Mouse (Mus musculus) kidney, adult 18-20 months (tissue): ENCODE data around the gene Elfn2.

Source experiments
- DNase-seq: peaks from one replicate; pipeline ENCODE4 v3.0.0; 2021

Elfn2 gene

GRCm38 (mm10) chr15:78720094-78720493, 1.5 kb upstream of the Elfn2 start:
- peak; percentile 60 for DNase-seq

GRCm38 (mm10) chr15:78719416-78719815, 845 bp upstream of the Elfn2 start:
- no peak for DNase-seq

DNA sequence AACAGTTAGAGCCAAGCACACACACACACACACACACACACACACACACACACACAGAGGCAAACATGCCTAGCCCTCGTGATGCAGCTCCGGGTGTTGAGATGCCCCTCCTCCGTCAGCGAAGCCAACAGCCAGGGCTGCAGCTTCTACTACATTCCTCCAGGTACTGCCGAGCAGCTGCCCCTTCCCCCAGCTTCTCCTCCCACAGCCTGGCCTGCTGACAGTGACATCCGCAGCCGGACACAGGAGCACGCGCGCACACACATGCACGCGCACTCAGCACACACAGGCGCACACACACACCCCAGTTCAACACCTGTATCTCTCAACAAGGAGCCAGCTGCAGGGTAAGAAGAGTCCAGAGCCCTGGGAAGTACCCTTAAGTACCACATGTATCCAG, 1.6 kb downstream of the Elfn2 start:
- no peak for DNase-seq

DNA sequence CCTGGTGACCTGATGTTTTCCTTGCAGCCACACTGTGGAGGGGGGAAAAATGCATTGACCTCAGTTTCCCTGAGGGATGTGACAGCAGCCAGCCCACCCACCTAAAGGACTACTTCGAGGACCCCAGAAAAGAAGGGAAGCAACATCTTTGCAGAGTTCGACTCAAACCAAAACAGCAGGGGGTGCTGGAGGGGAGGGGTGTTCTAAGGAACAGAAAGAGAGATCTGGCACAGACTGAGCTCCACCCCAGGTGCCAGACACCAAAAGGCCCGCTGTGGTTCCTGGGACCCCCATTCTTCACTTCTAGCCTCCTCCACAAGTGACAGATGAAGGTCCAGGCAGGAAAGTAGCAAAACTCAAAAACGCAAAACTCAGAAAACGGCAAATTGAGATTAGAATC, 2.7 kb downstream of the Elfn2 start:
- no peak for DNase-seq

DNA sequence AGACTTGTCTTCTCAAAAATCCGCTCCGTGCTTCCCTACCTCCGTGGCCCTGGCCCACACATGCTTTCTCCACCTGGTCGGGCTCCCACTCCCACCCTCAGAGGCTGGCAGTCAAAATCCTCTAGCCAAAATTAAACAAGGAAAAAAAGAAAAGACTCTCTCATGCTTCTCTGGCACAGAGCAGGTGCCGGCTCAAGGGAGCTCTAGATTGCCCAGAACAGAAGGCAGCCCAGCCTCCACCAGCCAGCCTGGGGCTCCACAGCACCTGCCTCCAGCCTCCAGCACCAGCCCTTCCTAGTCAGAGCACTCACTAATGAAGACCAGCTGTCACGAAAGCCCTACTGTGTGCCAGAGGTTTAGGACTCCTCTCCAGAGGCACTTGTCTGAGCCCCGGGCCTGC, 4.8 kb downstream of the Elfn2 start:
- DNase-seq: no peak

DNA sequence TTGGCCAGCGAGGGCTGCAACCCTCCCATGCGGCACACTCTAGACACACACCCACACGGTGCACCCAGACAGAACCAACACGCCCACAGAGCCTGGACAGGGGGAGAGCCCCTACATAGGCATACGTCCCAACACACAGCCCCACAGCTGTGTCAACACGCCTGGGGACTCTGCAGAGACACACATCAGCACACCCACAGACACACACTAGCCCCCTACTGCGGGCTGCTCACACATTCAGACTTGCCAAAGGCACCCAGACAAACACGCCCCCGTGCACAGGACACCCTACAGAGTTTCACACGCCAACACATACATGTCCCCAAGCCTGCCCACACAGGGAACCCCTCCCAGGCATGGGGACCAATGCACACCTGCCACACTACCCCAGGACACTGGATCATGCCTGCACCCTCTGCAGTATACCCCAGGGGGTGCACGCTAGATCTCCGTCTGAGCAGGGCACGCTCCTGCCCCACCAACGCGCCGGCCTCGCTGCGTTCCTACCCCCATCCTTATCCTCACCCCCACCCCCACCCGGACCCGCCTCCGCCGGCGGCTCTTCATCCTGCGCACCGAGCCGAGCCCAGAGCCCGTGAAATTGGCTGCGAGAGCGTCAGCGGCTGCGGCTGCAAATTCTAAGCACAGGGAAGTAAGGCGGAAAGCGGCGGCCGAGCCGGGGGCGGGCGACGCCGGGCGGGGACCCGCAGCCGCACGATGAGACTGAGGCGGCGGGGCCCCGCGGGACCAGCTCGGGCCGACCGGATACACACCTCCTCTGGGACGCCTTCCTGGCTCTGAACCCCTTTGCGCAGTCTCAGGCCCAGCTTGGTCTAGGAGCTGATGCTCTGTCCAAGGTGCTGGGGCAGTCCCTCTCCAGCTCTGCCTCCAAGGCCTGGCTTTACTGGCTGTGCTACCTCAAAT, 6.0 kb downstream of the Elfn2 start:
- DNase-seq: no peak

GRCm38 (mm10) chr15:78711935-78712334, 6.6 kb downstream of the Elfn2 start:
- DNase-seq: no peak

DNA sequence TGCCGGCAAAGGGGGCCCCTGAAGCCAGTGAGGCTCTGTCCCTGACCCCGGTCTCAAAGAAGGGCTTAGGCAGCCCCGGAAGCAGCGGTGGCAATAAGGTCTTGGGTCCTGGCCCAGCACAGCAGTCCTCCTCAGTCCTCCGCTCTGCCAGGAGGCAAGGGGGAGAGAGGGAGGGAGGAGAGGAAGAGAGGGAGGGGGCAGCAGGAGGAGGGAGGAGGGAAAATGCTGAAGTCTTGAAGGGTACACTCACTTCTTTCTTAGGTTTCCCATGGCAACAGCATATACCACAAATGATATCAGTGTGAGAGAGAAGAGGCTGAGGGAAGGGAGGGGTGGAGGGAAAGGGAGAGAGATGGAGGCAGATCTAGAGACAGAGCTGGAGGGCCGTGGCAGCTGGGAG, 7.9 kb downstream of the Elfn2 start:
- DNase-seq: no peak

DNA sequence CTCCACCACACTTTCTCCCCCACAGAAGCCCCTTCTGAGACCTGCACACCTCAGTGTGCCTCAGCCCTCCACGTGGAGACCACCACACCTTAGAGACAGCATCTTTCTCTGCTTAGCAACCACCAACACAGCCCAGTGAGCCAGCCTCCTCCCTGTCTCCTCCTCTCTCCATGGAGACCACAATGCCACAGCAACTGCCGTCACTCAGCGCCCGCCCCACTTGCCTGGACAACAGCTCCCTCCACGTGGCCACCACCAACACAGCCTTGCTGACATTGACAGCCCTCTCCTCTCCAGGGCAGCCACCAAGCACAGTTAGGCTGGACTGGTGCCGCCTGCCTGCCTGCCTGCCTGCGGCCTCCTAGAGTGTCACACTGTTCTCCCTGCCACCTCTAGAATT, 8.8 kb downstream of the Elfn2 start:
- DNase-seq: no peak

- no peak for DNase-seq
These were observed 11.9 kb downstream of the Elfn2 start for GRCm38 (mm10) chr15:78706630-78707029.

DNA sequence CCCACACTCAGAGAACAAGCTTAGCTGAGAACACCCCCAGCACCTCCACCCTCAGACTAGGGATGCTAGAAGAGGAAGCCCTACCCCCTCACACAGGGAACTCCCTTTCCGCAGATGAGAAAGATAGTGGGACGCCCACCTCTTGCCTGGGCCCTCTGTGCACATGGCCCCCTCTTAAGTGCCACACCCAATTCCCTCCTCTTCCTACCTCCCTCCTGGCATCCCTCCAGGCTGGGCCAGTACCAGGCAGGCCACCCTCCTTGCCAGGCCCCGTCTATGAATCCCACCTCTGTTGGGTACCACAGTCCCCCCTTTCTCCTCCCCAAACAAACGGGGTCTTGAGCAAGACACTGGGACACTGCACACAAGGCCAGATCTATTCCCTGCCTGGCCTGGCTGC, 13.7 kb downstream of the Elfn2 start:
- no peak for DNase-seq

- no peak for DNase-seq
These were observed 14.6 kb downstream of the Elfn2 start for GRCm38 (mm10) chr15:78704007-78704406.

DNA sequence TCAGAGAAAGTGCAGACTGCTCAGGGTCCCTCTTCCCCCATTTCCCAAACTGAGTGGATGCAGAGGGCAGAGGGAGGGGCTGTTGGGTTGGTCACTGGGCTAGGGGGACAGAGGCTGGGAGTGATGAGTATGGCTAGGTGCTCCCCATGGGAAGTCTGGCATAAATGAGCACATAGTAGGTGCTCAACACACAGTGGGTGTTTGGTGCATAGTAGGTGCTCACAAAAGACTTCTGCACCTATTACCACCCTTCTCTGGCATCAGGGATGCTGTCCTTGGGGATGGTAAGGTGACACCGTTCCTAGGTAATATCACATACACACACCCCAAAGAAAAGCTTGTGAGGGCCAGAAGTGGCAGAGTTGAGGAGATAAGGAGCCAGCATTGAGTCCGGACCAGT, 18.2 kb downstream of the Elfn2 start:
- no peak for DNase-seq

DNA sequence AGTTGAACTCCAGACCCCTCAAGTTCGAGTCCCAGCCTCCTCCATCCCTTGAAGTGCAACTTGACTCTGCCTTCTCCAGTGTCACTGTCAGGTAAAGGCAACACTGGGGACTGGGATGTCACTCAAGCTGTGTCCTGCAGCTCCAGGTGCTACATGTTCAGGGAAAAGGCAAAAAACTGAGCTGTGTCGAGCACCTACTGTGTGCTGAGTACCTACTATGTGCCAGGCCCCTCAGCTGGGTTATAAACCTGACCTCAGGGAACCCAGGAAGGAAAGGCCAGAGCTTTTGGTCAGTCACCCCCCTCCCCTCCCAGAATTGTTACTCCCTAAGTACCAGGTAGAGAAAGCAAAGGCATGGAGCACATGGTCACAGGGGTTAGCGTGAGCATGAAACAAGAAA, 19.1 kb downstream of the Elfn2 start:
- DNase-seq: no peak

DNA sequence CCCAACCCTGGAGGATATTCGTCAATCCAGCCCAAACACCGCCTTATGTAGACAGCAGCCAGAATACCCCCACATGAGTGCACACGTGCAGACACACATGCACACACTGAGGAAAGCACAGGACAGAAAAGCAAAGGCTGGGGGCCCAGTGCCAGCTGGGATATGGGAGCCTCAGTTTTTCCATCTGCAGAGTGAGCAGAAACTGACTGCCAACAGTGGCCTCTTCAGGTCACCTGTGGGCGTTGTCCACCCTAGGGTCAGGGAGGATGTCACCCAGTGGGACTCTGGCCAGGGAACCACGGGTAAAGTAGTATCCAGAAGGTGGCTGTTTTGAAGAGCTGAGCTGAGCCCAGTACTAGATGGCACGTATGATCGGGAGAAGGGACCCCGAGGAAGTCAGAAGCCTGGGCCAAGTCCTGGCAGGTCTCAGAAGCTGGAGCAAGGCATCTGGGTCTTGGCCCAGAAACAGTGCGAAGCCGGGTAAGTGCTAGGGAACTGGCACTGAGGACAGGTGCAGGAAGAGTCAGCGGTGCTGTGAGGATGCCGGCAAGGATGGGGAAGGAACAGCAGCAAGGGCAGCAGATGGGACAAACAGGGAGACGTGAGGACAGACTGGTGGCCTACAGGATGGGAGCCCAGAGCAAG, 20.0 kb downstream of the Elfn2 start:
- DNase-seq: no peak

DNA sequence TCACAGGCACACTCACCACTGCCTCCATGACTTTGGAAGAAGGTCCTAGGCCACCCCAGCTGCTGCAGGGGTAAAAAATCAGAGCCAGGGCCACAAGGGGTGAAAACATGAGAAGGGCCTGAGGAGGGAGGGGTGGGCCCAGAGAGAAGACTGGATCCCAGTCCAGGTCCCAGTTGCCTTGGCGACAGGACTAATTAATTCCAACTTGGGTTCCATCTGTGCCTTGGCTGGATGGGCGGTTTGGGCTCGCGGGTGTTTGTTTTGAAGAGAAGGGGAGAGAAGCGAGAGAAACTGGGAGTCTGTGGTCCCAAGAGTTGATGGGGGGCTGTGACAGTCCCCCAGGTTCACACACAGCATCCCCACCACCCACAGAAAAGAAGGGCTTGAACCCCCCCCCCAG, 20.5 kb downstream of the Elfn2 start:
- no peak for DNase-seq

DNA sequence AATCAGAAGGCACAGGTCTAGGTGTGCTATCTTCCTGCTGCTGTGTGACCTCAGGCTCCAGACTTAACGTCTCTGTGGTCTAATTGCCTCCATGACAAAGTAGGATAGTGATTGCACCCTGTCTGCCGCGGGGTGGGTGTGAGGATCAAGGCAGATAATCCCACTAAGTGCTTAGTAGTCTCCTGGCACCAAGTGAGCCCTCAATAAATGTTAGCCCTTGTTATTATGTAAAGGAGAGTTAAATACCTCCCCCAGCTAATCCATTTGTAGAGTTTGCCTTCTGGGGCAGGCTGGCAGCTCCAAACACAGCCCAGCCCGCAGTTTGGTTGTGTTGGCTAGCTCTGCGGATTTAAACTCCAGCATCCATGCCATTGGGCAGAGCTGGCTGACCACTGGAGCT, 22.8 kb downstream of the Elfn2 start:
- DNase-seq: no peak

- no peak for DNase-seq
These were observed 26.1 kb downstream of the Elfn2 start for GRCm38 (mm10) chr15:78692505-78692904.

- no peak for DNase-seq
These were observed 27.9 kb downstream of the Elfn2 start for GRCm38 (mm10) chr15:78690716-78691115.

DNA sequence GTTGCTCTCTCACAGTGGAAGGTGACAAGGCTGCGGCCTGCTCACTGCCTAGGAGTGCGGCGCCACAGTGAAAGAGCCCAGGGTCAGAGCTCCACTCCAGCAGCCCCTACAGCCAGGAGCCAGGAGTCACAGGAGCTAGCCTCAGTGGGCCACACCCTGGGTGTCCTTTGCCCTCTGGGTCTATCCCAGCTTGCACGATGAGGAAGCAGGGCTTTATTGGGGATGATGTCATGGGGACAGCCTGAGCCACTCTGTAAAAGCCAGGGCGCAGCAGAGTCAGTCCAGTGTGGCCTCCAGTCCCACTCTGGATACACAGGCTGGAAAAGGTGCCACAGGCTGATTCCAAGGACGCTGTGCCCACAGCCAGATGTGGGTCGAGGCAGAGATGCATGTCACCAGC, 31.7 kb downstream of the Elfn2 start:
- no peak for DNase-seq

DNA sequence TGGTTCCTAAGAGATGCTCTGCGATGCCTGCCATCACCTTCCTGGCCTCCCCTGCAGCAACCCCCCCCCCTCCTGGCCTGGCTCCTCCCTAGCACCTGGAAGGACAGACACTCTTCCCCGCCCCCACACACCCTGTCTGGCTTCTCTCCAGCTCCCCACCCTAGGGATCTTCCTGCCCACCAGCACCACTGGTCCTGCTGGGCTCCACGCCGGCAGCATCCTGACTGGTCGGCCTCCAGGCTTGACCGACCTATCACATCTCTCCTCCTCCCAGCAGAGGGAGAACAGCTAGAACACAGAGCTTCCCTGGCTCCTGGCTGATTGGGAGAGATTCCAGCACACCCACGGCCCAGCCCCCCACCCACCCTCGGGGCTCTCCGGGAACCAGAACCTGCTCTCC, 34.5 kb downstream of the Elfn2 start:
- DNase-seq: no peak

GRCm38 (mm10) chr15:78683474-78683873, 35.1 kb downstream of the Elfn2 start:
- DNase-seq: no peak

GRCm38 (mm10) chr15:78681781-78682180, 36.8 kb downstream of the Elfn2 start:
- no peak for DNase-seq

DNA sequence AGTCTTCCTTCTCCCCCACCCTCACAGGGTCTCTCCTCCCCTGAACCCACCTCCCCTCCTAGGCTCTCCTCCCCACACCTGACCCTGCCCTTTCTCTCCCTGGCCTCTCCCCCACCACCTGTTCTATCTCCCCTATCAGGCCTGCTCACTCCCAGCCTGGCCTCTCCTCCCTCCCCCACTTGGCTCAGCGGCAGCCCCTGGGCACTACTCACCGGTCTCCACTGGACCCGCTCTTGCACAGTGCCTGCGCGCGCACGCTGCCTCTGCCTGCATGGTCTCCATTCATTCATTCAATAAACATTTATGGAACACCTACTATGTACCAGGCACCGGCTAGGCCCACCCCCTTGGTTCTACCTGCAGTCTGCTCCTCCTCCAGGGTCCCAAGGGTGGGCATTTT, 37.3 kb downstream of the Elfn2 start:
- DNase-seq: no peak

GRCm38 (mm10) chr15:78680291-78680690, 38.3 kb downstream of the Elfn2 start:
- no peak for DNase-seq
